Mouse (Mus musculus) kidney, adult 8-10 months (tissue): ENCODE results near the gene Ahdc1.

Experiments
- DNase-seq, 2 experiments: peaks; one replicate each; pipeline ENCODE4 v3.0.0; 2022

The Ahdc1 gene

GRCm38 (mm10) chr4:133106691-133107090, 95.6 kb downstream of the Ahdc1 start:
- DNase-seq, result no peak

GRCm38 (mm10) chr4:133107788-133108281, 96.8 kb downstream of the Ahdc1 start:
- peak in 1 of 2 experiments; percentile 28 for DNase-seq

- no peak for DNase-seq
These were observed 97.6 kb downstream of the Ahdc1 start for GRCm38 (mm10) chr4:133108481-133109334.

GRCm38 (mm10) chr4:133109335-133109801, 98.3 kb downstream of the Ahdc1 start:
- no peak for DNase-seq

- DNase-seq, result no peak
These were observed 101.2 kb downstream of the Ahdc1 start for GRCm38 (mm10) chr4:133112175-133112838.

GRCm38 (mm10) chr4:133113351-133113882, 102.4 kb downstream of the Ahdc1 start:
- no peak for DNase-seq

GRCm38 (mm10) chr4:133114762-133115161, 103.7 kb downstream of the Ahdc1 start:
- DNase-seq, result no peak

- DNase-seq, result no peak
These were observed 104.8 kb downstream of the Ahdc1 start for GRCm38 (mm10) chr4:133115721-133116429.

GRCm38 (mm10) chr4:133116756-133117470, 105.9 kb downstream of the Ahdc1 start:
- no peak for DNase-seq

GRCm38 (mm10) chr4:133117556-133118411, 106.7 kb downstream of the Ahdc1 start:
- DNase-seq, result peak; percentile 64 to 74

- DNase-seq, result no peak
These were observed 107.8 kb downstream of the Ahdc1 start for GRCm38 (mm10) chr4:133118775-133119375.

- DNase-seq, result no peak
These were observed 108.5 kb downstream of the Ahdc1 start for GRCm38 (mm10) chr4:133119579-133119978.

- no peak for DNase-seq
These were observed 109.8 kb downstream of the Ahdc1 start for GRCm38 (mm10) chr4:133120833-133121321.

- DNase-seq, result no peak
These were observed 110.4 kb downstream of the Ahdc1 start for GRCm38 (mm10) chr4:133121416-133121815.

GRCm38 (mm10) chr4:133121974-133122637, 111.0 kb downstream of the Ahdc1 start:
- DNase-seq, result no peak

GRCm38 (mm10) chr4:133127079-133127478, 116.0 kb downstream of the Ahdc1 start:
- no peak for DNase-seq
